Mouse (Mus musculus): ENCODE results near the gene Mtcl1. TPM values are rescaled to one million over a fixed set of nuclear protein-coding genes. Genes with fewer than 3 reads are reported as not detected.

Gene Mtcl1
- 10 to 100 TPM in 1 of 2 experiments, 1 to 10 TPM in 1; 9.3 to 13.1 TPM for total RNA-seq (2021)
- long read RNA-seq, experiment 1, full-length matches to known transcripts = 2 of 6 reads
- long read RNA-seq, experiment 1, partial matches to known transcripts = 2 of 6 reads
- long read RNA-seq, experiment 1, other reads (novel, unspliced or antisense) = 2 of 6 reads
- long read RNA-seq, experiment 2, full-length matches to known transcripts = 2 of 12 reads
- long read RNA-seq, experiment 2, partial matches to known transcripts = 6 of 12 reads
- long read RNA-seq, experiment 2, other reads (novel, unspliced or antisense) = 4 of 12 reads

GRCm38 (mm10) chr17:66449460-66450341 lies at the start of gene Mtcl1:
Gene Mtcl1 (minus strand): TSS chr17:66449750.
- DNase-seq = peak; percentile 70

DNA sequence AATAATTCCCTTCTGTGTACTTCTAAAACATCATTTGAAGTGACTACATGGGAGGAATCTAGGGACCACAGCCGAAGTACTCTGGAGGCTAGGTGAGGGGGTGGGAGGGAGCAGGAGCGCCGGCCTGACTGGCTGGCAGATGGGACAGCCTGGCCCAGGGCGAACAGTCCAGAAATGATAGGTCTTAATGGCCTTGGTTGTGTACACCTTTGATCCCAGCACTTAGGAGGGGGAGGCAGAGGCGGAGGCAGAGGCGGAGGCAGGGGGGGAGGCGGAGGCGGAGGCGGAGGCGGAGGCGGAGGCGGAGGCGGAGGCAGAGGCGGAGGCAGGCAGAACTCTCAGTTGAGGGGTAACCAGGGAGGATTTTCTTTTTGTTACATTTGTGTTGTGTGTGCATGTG lies 49.0 kb upstream of the Mtcl1 start:
- no peak for DNase-seq

DNA sequence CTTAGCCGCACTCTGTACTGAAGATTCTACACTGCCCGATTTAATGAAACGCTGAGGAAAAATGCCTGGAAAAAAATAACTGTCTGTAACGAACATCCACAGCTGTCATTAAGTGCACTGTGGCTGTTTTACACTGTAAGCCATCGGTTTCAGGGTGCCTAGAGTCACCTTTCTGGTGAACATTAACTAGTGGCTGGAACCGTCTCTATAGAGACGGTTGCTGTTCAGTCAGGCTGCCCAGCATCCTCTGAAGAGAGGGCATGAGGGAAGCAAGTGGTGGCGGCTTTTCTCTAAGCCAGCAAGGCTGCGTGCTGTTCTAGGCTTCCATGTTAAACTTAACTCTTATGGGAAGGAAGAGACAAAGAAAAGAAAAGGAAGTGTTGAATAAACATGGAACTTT lies 47.0 kb upstream of the Mtcl1 start:
- DNase-seq = no peak

- DNase-seq = no peak
Observed at GRCm38 (mm10) chr17:66490022-66490601, 40.6 kb upstream of the Mtcl1 start.

GRCm38 (mm10) chr17:66486576-66486975 lies 37.0 kb upstream of the Mtcl1 start:
- DNase-seq = no peak

DNA sequence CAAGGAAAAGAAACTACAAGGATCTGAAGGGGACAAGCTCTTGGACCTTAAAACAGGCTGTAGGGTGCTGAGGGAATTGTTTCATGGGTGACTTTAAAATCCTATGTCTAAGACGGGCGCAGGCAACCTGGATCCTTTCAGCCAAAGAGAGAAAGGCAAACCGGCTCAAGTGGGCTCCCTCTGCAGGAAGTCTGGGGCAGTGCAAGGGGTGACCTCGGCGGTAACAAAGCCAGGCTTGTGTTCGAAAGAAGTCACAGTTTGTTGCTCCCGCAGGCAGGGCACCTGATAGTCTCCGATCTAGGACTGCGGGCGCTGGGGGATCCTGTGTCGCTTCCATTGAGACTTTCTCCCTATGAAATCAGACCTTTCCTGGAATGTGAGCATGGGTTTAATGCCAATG lies 36.2 kb upstream of the Mtcl1 start:
- peak; percentile 74 for DNase-seq

DNA sequence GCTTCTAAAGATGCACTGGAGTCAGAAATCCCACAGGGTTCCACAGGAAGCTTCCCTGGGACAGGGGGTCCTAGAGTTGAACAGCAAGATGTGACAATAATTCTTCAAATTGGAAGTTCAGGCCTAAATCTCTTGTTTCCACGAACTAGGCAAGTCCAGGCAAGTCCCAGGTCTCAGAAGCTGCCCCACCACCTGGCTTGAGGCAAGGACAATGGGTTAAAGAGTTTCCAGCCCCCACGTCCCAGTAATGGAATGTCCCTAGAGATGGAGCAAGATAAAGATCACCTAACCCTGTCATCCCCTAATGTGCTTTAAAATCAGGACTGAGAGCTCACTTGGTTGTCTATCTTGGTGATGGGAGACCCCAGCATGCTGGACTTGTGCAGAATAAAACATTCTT lies 35.4 kb upstream of the Mtcl1 start:
- DNase-seq = no peak

DNA sequence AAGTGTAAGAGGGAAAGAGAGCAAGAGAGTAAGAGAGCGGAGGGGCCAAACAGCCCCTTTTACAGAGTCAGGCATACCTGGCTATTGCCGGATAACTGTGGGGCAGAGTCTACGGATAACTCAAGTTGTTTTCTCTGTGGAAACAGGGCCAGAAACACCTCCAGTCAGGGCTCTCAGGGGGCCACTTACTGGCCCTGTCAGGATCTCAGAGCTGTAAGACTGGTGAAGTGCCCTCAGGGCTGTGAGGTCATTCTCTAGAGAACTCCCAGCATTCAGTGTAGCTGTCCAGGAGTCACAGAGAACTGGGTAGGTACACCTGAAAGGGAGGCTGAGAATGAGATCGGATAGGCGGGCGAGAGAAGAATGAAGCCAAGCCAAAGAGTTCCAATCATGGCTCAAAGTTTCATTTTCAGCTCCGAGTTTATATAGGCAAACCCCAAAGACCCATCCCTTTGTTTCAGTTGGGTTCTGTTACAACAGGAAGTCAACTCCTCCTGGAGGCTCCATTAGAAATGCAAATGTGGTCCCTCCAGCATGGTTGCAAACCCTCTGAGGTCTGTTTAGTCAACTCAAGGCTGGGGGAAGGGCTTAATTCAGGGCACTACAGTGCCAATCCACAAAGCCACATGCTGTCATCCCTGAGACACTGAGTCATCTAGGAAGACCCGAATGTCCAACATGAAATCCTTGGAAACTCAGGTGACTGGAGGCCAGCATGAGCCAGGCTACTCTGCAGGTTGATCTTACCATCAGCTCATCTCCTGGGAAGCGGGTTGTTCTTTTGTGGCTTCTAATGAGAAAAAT lies 34.3 kb upstream of the Mtcl1 start:
- no peak for DNase-seq

DNA sequence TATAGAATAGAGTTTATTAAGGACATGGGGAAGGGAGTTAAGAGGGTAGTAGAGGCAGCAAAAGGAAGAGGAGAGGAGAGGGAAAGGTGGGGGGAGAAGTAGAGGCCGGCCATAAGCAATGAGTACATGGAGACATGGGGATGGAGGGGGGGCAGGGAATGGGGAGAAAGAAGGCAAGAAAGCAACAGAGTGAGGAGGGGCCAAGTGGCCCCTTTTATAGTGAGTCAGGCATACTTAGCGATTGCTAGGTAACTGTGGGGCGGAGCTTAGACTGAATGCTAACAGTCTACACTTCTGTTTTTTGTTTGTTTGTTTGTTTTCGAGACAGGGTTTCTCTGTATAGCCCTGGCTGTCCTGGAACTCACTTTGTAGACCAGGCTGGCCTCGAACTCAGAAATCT lies 31.7 kb upstream of the Mtcl1 start:
- DNase-seq = no peak

DNA sequence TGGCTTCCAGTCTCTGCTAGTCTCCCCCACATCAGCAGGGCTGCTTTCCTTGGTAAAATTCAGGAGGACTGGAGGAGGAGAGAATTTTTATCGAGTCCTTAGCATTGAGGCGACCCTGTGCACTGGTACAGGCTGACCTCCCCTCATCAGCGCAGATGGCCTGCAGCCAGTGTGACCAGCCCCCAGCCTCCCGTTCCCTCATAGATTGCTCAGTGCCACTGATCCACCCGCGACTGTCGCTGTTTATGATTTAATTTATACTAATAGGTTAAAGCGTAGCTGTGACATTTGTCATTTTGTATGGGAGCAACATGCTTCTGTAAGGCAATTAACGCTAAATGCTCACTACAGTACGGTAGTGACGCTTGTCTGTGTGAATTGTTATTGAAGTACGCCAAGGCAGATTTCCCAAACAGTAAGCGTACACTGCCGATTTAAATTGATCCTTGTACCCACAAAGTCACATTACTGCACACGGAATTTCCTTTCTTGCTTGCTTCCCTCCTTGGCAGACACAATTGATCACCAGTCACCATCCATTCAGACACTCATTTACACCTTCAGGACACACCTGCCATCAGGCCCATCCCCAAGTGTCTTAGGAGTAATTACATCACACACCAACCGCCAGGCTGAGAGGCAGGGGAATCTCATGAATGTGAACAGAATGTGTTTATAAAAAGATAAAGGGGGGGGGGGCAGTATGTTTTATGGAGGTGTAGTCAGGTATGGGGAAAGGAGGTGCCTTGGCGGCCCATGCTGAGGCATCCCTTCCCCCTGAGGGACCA lies 31.1 kb upstream of the Mtcl1 start:
- DNase-seq = no peak

DNA sequence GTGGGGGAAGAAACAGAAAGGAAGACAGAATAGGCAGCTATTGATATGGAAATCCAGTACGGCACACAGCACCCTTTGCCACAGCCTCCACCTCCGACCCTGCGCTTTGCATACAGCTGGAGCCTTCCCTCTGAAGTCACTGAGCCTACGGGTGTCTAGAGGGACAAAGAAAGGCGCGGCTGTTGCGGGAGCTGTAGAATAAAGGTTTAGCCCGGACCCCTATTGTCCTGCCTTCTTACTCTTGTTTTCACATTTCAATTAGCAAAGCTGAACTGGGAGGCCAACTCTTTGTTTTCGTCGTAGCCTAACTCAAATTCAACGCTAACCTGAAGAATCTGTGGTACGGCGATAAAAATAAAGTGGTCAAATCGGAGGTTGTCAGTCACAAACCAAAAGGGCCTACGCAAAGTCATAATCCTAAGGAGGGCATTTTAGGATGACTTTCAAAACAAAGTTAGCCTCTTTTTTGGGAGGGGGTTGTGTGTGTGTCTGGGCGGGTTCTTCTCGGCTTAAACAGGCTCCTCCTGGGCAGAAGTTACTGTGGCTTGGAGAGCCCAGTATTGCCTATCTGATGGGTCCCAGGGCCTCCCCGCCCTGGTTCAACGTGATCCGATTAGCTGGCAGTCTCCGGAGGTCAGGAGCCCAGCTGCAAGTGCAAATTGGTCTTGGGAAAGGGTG lies 30.4 kb upstream of the Mtcl1 start:
- DNase-seq = no peak

GRCm38 (mm10) chr17:66479311-66479710 lies 29.8 kb upstream of the Mtcl1 start:
- no peak for DNase-seq

GRCm38 (mm10) chr17:66473205-66473604 lies 23.7 kb upstream of the Mtcl1 start:
- no peak for DNase-seq

GRCm38 (mm10) chr17:66471775-66472174 lies 22.2 kb upstream of the Mtcl1 start:
- DNase-seq = no peak

DNA sequence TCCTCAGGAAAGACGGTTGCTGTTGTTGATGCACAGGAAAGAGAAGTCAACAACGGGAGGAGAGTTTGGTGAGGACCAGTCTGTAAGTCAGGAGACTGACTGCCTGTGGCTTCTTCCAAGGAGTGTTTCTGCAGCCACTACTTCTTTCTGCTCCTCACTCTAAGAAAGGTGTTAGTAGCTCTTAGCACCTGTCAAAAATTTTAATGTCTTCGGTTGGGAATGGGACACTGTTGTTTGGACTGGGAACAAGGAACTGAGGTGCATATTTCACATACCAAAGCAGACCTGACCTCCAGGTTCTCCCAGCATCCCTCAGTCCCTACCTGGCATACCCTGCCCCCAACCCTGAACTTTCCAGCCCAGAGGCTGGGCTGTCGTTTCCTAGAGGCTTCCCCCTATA lies 21.7 kb upstream of the Mtcl1 start:
- no peak for DNase-seq

DNA sequence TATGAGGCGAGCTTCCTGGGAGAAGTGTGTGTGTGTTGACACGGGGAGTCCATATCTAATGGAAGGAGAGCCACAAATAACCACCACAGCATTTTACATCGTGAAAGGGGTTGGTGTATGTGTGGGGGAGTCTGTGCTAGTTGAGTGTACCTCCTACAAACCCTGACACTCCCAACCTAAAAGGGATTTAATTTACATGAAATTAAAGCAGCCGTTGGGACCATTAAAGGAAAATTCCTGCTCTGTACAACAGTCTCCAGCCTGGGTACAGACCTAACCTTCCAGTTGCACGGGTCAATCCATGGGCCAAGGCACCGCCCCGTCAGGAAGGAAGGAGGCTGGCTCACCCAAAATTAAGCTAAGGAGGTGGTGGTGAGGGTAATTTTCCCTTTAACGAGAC lies 20.5 kb upstream of the Mtcl1 start:
- DNase-seq = no peak

DNA sequence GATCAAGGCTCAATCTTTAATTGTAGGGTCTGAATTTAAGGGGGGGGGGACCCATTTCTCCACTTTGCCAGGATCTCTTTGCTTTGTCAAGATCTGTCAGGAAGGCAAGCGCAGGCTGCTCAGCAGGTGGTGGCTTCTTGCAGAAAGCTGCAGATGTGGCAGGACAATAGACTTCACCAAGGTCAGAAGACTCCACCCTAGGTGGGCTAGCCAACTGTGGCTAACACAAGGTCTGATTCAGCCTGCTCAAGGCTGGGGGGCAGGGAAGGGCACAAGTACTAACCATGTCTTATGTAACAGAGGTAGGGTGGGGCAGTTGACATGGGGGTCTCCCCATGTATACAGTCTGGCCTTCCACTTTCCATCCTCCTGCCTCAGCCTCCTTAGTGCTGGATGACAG lies 7.7 kb upstream of the Mtcl1 start:
- no peak for DNase-seq

GRCm38 (mm10) chr17:66451143-66451542 lies 1.6 kb upstream of the Mtcl1 start:
- peak; percentile 94 for DNase-seq

- DNase-seq = no peak
Observed at GRCm38 (mm10) chr17:66450526-66451070, 1.0 kb upstream of the Mtcl1 start.

Data from gastrocnemius, postnatal 10 days (tissue).